Mouse (Mus musculus): ENCODE results near the gene Ablim2.

- TF ChIP-seq ZC3H11A (IDR thresholded peaks at IDR 0.05; ENCODE audit: borderline replicate concordance, low read depth, low read length) = no peak
- TF ChIP-seq MAFK (IDR thresholded peaks at IDR 0.05; ENCODE audit: insufficient read depth, low read depth, low read length) = no peak
- no peak for TF ChIP-seq CHD2 (IDR thresholded peaks at IDR 0.05; ENCODE audit: low read depth, low read length)
- no peak for TF ChIP-seq ZNF384 (IDR thresholded peaks at IDR 0.05; ENCODE audit: low read depth, low read length)
These were observed 37.3 kb downstream of the Ablim2 start for GRCm38 (mm10) chr5:35794942-35795341.
